Mouse (Mus musculus) midbrain, embryonic 11.5 days (tissue): ENCODE results near the gene Nav3. TPM values are rescaled to one million over a fixed set of nuclear protein-coding genes. Genes with fewer than 3 reads are reported as not detected.

Experiments
- ATAC-seq: fragments of 200-750 bp; cut with Nextera tagmentation; 2 replicates; pipeline ENCODE4 v1.8.0; 2017; ENCODE audit warnings: moderate TSS enrichment, moderate library complexity; ENCODE audit not compliant: low FRiP score
- DNase-seq: peaks from one replicate; pipeline ENCODE4 v3.0.0; 2015; ENCODE audit warnings: low spot score; ENCODE audit errors: missing footprints
- H3K27ac ChIP-seq: fragments of 300-500 bp; sonication (generic); 2 replicates; pipeline ENCODE4 v1.5.1; 2014; ENCODE audit warnings: low read depth, low read length
- H3K27me3 ChIP-seq: fragments of 300-500 bp; sonication (generic); 2 replicates; pipeline ENCODE4 v1.6.1; 2014; ENCODE audit warnings: mild to moderate bottlenecking, low read length, moderate library complexity, mixed read lengths; ENCODE audit not compliant: control insufficient read depth, insufficient read depth
- H3K36me3 ChIP-seq: fragments of 300-500 bp; sonication (generic); 2 replicates; pipeline ENCODE4 v1.6.1; 2014; ENCODE audit warnings: mild to moderate bottlenecking, low read length, moderate library complexity, mixed read lengths; ENCODE audit not compliant: control insufficient read depth, insufficient read depth
- H3K4me1 ChIP-seq: fragments of 300-500 bp; sonication (generic); 2 replicates; pipeline ENCODE4 v1.6.1; 2014; ENCODE audit warnings: low read length; ENCODE audit not compliant: control insufficient read depth, insufficient read depth
- H3K4me2 ChIP-seq: fragments of 300-500 bp; sonication (generic); 2 replicates; pipeline ENCODE4 v1.6.1; 2014; ENCODE audit warnings: mild to moderate bottlenecking, moderate library complexity
- H3K4me3 ChIP-seq: fragments of 300-500 bp; sonication (generic); 2 replicates; pipeline ENCODE4 v1.5.1; 2014; ENCODE audit warnings: low read depth, low read length
- H3K9ac ChIP-seq: fragments of 300-500 bp; sonication (generic); 2 replicates; pipeline ENCODE4 v1.6.1; 2014; ENCODE audit warnings: low read length
- H3K9me3 ChIP-seq: fragments of 300-500 bp; sonication (generic); 2 replicates; pipeline ENCODE4 v1.6.1; 2016; ENCODE audit warnings: low read length; ENCODE audit not compliant: control insufficient read depth
- whole genome bisulfite sequencing: fragments of 180-500 bp; shearing (Covaris S2); extraction: QIAGEN DNeasy Blood & Tissue Kit; methylation state at CpG from one replicate; pipeline ENCODE4 v1.1.7; 2014; 5-methylcytosine and 5-hydroxymethylcytosine counted together
- polyA plus RNA-seq: library from polyadenylated mRNA; unstranded; fragments of >200 nt; fragmentation: Nextera tagmentation; extraction: Ambion mirVana; gene quantifications from 2 replicates; pipeline ENCODE4 v1.2.1, GENCODE M21; 2014

The Nav3 gene
- polyA plus RNA-seq, 1 experiment from 2014 or later, result 7.9 TPM

GRCm38 (mm10) chr10:109876107-109876506 is 579.9 kb downstream of the Nav3 start:
- Histone ChIP-seq H3K9ac (no peak overlapping the region), H3K4me2 (no peak overlapping the region), H3K27me3 (no peaks in the 10 kb centered on the region), H3K27ac (no peak overlapping the region), H3K36me3 (no peaks in the 10 kb centered on the region), H3K4me3 (no peak overlapping the region), H3K4me1 (no peaks in the 10 kb centered on the region), H3K9me3 (no peaks in the 10 kb centered on the region)
- no peak for ATAC-seq
- no peak for DNase-seq
- 88% methylated on average over 4 of the region's 4 CpGs for WGBS

GRCm38 (mm10) chr10:109875312-109875830 is 580.6 kb downstream of the Nav3 start:
- DNase-seq, result no peak
- Histone ChIP-seq H3K4me2 (no peak overlapping the region), H3K9me3 (no peaks in the 10 kb centered on the region), H3K27me3 (no peaks in the 10 kb centered on the region), H3K36me3 (no peaks in the 10 kb centered on the region), H3K4me3 (no peak overlapping the region), H3K4me1 (no peaks in the 10 kb centered on the region), H3K9ac (no peak overlapping the region), H3K27ac (no peak overlapping the region)
- no peak for ATAC-seq

GRCm38 (mm10) chr10:109874652-109875311 is 581.2 kb downstream of the Nav3 start:
- Histone ChIP-seq H3K9me3 (no peaks in the 10 kb centered on the region), H3K27me3 (no peaks in the 10 kb centered on the region), H3K4me2 (no peak overlapping the region), H3K4me3 (no peak overlapping the region), H3K9ac (no peak overlapping the region), H3K36me3 (no peaks in the 10 kb centered on the region), H3K4me1 (no peaks in the 10 kb centered on the region), H3K27ac (no peak overlapping the region)
- WGBS, result 67% methylated on average over 5 of the region's 5 CpGs
- no peak for DNase-seq
- ATAC-seq, result no peak

GRCm38 (mm10) chr10:109866063-109866462 is 589.9 kb downstream of the Nav3 start:
- Histone ChIP-seq H3K27me3 (no peaks in the 10 kb centered on the region), H3K4me3 (no peak overlapping the region), H3K9ac (no peak overlapping the region), H3K27ac (no peak overlapping the region), H3K4me1 (no peaks in the 10 kb centered on the region), H3K9me3 (no peaks in the 10 kb centered on the region), H3K4me2 (no peak overlapping the region), H3K36me3 (no peaks in the 10 kb centered on the region)
- WGBS, result 87% methylated on average over 2 of the region's 2 CpGs
- ATAC-seq (no peak), DNase-seq (no peak)

GRCm38 (mm10) chr10:109865391-109865790 is 590.6 kb downstream of the Nav3 start:
- Histone ChIP-seq H3K27me3 (no peaks in the 10 kb centered on the region), H3K36me3 (no peaks in the 10 kb centered on the region), H3K9me3 (no peaks in the 10 kb centered on the region), H3K27ac (no peak overlapping the region), H3K4me1 (no peaks in the 10 kb centered on the region), H3K9ac (no peak overlapping the region), H3K4me2 (no peak overlapping the region), H3K4me3 (no peak overlapping the region)
- WGBS, result 58% methylated on average over 1 of the region's 2 CpGs
- ATAC-seq (no peak), DNase-seq (no peak)

GRCm38 (mm10) chr10:109864708-109865107 is 591.3 kb downstream of the Nav3 start:
- DNase-seq (peak; percentile 89), ATAC-seq (peak; percentile 74)
- H3K27me3 ChIP-seq, result no peaks in the 10 kb centered on the region
- H3K9ac ChIP-seq, result no peak overlapping the region
- WGBS, result 27% methylated on average over 4 of the region's 4 CpGs
- no peaks in the 10 kb centered on the region for H3K4me1 ChIP-seq
- H3K9me3 ChIP-seq, result no peaks in the 10 kb centered on the region
- no peak overlapping the region for H3K4me3 ChIP-seq
- no peaks in the 10 kb centered on the region for H3K36me3 ChIP-seq
- H3K4me2 ChIP-seq, result no peak overlapping the region
- no peak overlapping the region for H3K27ac ChIP-seq

GRCm38 (mm10) chr10:109861275-109861674 is 594.7 kb downstream of the Nav3 start:
- Histone ChIP-seq H3K4me1 (no peaks in the 10 kb centered on the region), H3K9me3 (no peaks in the 10 kb centered on the region), H3K36me3 (no peaks in the 10 kb centered on the region), H3K27ac (no peak overlapping the region), H3K4me3 (no peak overlapping the region), H3K4me2 (no peak overlapping the region), H3K27me3 (no peaks in the 10 kb centered on the region), H3K9ac (no peak overlapping the region)
- DNase-seq (no peak), ATAC-seq (0 out of 2 replicates have a peak, but pooled peaks have one; percentile 47)
- WGBS, result 66% methylated on average over 2 of the region's 2 CpGs

- no peaks in the 10 kb centered on the region for H3K4me1 ChIP-seq
- no peak overlapping the region for H3K4me3 ChIP-seq
- no peak for ATAC-seq
- WGBS, result 82% methylated on average over 2 of the region's 2 CpGs
- H3K27ac ChIP-seq, result no peak overlapping the region
- no peaks in the 10 kb centered on the region for H3K27me3 ChIP-seq
- DNase-seq, result no peak
- H3K9me3 ChIP-seq, result no peaks in the 10 kb centered on the region
- H3K9ac ChIP-seq, result no peak overlapping the region
- no peaks in the 10 kb centered on the region for H3K36me3 ChIP-seq
- no peak overlapping the region for H3K4me2 ChIP-seq
Measured at GRCm38 (mm10) chr10:109858568-109858967, 597.4 kb downstream of the Nav3 start.

GRCm38 (mm10) chr10:109852392-109852791 is 603.6 kb downstream of the Nav3 start:
- ATAC-seq, result no peak; the same call in 1 of the 2 replicates
- no peak overlapping the region for H3K4me3 ChIP-seq
- H3K36me3 ChIP-seq, result no peaks in the 10 kb centered on the region
- 44% methylated on average over 7 of the region's 7 CpGs for WGBS
- H3K4me2 ChIP-seq, result no peak overlapping the region
- H3K4me1 ChIP-seq, result no peaks in the 10 kb centered on the region
- H3K9ac ChIP-seq, result no peak overlapping the region
- H3K27ac ChIP-seq, result no peak overlapping the region
- no peaks in the 10 kb centered on the region for H3K27me3 ChIP-seq
- H3K9me3 ChIP-seq, result no peaks in the 10 kb centered on the region
- no peak for DNase-seq
